Mouse (Mus musculus): Measurements from ENCODE around the gene Fbxw9. TPM values are rescaled to one million over a fixed set of nuclear protein-coding genes. Genes with fewer than 3 reads are reported as not detected.

Gene Fbxw9
- total and polyA plus RNA-seq, 3 experiments, result 10.6 to 13.9 TPM; not detected in 1

DNA sequence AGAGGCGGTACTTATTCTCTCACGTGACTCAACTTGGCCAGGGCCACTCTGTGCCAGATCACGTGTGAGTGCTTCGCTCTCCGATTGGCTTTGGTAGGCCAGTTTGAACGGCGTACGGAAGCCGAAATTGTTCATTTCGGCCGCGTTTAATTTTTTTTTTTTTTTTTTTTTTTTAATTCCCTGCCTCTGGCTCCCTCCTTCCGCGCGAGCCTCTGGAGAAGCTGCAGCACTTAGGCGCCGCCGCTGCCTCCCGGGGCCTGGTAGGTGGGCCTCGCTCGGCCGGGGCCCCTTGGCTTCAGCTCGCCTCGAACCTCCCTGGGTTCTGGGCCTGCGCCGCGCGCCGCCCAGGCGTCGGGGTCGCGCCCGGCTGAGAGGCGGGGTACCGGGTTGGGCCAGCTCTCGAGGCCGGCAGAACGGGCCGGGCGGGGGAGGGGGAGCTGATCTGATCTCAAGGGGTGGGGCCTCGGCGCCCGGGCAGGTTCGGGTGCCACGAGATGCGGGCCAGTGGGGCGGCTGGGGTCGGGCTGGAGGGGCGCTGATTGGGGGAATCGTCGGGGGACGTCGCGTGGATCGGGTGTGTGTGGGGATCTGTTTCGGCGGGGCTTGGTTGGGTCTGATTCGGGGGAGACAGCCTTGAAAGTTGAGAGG, 23.0 kb upstream of the Fbxw9 start, which contains the start of gene Tnpo2 (continued):
- TF ChIP-seq ZMIZ1 (IDR thresholded peaks at IDR 0.05; ENCODE audit: low read depth, low read length), result no peak
- peak; percentile 98 for TF ChIP-seq USF1 (IDR thresholded peaks at IDR 0.05; ENCODE audit: low read depth, low read length)
- TF ChIP-seq POLR2AphosphoS2 (IDR thresholded peaks at IDR 0.05; ENCODE audit: low read length), result peak; percentile 76; the same call in 1 of the 2 replicates

DNA sequence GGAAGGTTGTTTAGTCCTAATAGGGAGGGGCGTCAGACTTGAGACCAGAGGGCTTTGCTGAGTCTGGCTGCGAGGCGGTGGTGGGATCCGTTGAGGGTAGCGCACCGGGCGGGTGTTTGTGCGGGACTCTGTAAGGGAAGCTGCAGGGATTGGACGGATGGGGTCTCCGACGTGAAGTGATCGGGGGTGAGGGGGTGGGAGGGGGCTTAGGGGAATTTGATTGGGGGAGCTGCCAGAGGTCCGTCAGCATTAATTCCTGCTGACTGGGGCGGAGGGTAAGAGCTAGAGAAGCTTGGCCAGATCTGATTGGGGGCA, 22.5 kb upstream of the Fbxw9 start:
- Histone ChIP-seq H3K79me2 (ENCODE audit: control insufficient read depth, insufficient read depth, low read length, poor library complexity) (peaks cover 55% of the 10 kb centered on the region), H3K9ac (ENCODE audit: control insufficient read depth, low read depth, low read length, poor library complexity, severe bottlenecking) (peak overlapping the region; percentile 99), H3K36me3 (ENCODE audit: control insufficient read depth in 1 of 2, insufficient read depth in 2 of 2, low read length in 2 of 2) (peaks cover 15 to 36% of the 10 kb centered on the region in 2 experiments), H3K27ac (ENCODE audit: control insufficient read depth, low read depth, low read length) (peak overlapping the region; percentile 98), H3K9me3 (replicated peaks; ENCODE audit: insufficient read depth, low read length) (no peaks in the 10 kb centered on the region), H3K4me1 (ENCODE audit: control insufficient read depth in 1 of 2, insufficient read depth in 2 of 2, low read length in 2 of 2) (peaks cover 3 to 15% of the 10 kb centered on the region in 2 experiments), H3K4me3 (ENCODE audit: control insufficient read depth in 1 of 2, insufficient read depth in 1 of 2, low read depth in 2 of 2, low read length in 2 of 2) (peak overlapping the region; percentile 86 to 88), H3K27me3 (ENCODE audit: control insufficient read depth in 1 of 2, insufficient read depth in 2 of 2, low read length in 2 of 2) (no peaks in the 10 kb centered on the region)
- no peak for DNase-seq (ENCODE audit: low read depth, low spot score)
- TF ChIP-seq ZMIZ1 (IDR thresholded peaks at IDR 0.05; ENCODE audit: low read depth, low read length) (0 out of 2 replicates have a peak, but pooled peaks have one; percentile 52), POLR2A (IDR thresholded peaks at IDR 0.05; ENCODE audit: control insufficient read depth in 1 of 2, insufficient read depth in 1 of 2, low read depth in 1 of 2, low read length in 2 of 2, poor library complexity in 1 of 2) (0 out of 4 replicates have a peak, but pooled peaks of 1 of the 2 experiments have one; percentile 3), TCF12 (IDR thresholded peaks at IDR 0.05; ENCODE audit: low read depth, low read length) (no peak)

DNA sequence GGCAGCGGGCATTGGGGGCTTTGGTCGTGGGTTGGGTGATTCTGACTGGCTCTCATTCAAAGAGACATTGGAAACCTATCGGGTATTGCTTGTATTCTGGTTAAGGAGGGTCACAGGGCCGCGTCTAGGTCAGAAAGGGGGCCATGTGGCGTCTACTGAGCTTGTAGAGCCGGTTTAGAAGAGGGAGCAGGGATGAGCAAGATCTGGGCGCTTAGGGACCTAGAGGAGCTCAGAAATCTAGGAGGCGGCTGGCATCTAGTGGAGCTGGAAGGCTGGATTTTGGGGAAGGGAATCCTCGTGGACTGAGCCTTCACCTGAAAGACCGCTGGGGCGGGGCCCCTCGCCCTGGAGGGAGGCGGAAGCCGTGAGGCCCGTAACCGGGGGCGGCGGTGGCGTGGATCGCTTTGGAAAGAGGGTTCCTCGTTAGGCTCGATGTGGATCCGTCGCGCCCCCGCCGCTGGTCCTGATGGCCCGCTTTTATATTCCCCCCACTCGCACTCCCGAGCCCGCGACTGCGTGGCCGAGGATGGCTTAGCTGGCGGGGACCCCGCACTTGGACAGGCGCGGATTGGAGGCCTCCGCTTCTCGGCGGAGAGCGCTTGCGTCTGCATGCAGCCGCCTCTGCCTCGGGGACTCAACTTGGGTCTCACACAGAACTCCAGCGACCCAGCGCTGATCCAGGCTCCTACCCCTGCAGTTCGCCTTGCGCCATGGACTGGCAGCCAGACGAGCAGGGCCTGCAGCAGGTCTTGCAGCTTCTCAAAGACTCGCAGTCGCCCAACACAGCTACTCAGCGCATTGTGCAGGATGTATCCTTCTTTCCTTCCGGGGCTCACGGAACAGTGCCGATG, 21.9 kb upstream of the Fbxw9 start:
- peaks cover 58% of the 10 kb centered on the region for H3K79me2 ChIP-seq (ENCODE audit: control insufficient read depth, insufficient read depth, low read length, poor library complexity)
- peak overlapping the region; percentile 99 for H3K9ac ChIP-seq (ENCODE audit: control insufficient read depth, low read depth, low read length, poor library complexity, severe bottlenecking)
- H3K27ac ChIP-seq (ENCODE audit: control insufficient read depth, low read depth, low read length), result peak overlapping the region; percentile 98
- no peaks in the 10 kb centered on the region for H3K9me3 ChIP-seq (replicated peaks; ENCODE audit: insufficient read depth, low read length)
- H3K4me1 ChIP-seq (ENCODE audit: control insufficient read depth in 1 of 2, insufficient read depth in 2 of 2, low read length in 2 of 2), result peaks cover 3 to 15% of the 10 kb centered on the region in 2 experiments
- H3K36me3 ChIP-seq (ENCODE audit: control insufficient read depth in 1 of 2, insufficient read depth in 2 of 2, low read length in 2 of 2), result peaks cover 17 to 36% of the 10 kb centered on the region in 2 experiments
- DNase-seq (ENCODE audit: low read depth, low spot score), result peak; percentile 79
- H3K4me3 ChIP-seq (ENCODE audit: control insufficient read depth in 1 of 2, insufficient read depth in 1 of 2, low read depth in 2 of 2, low read length in 2 of 2), result peak overlapping the region; percentile 86 to 88
- no peaks in the 10 kb centered on the region for H3K27me3 ChIP-seq (ENCODE audit: control insufficient read depth in 1 of 2, insufficient read depth in 2 of 2, low read length in 2 of 2)
- TF ChIP-seq MXI1 (IDR thresholded peaks at IDR 0.05; ENCODE audit: low read depth, low read length) (peak; percentile 67), ZNF384 (IDR thresholded peaks at IDR 0.05; ENCODE audit: low read depth, low read length) (0 out of 2 replicates have a peak, but pooled peaks have one; percentile 17), KAT2A (conservative IDR thresholded peaks at IDR 0.05; ENCODE audit: low read depth, low read length) (no peak), UBTF (IDR thresholded peaks at IDR 0.05; ENCODE audit: borderline replicate concordance, insufficient read depth, low read depth, low read length) (no peak), GATA1 (IDR thresholded peaks at IDR 0.05; ENCODE audit: low read depth, low read length) (no peak), GABPA (IDR thresholded peaks at IDR 0.05; ENCODE audit: low read depth, low read length) (no peak), ZMIZ1 (IDR thresholded peaks at IDR 0.05; ENCODE audit: low read depth, low read length) (0 out of 2 replicates have a peak, but pooled peaks have one; percentile 28), MAZ (IDR thresholded peaks at IDR 0.05; ENCODE audit: low read depth, low read length) (peak; percentile 59), RCOR1 (IDR thresholded peaks at IDR 0.05; ENCODE audit: low read depth, low read length) (no peak), NELFE (IDR thresholded peaks at IDR 0.05; ENCODE audit: low read depth, low read length) (peak; percentile 15; the same call in 1 of the 2 replicates), CHD1 (IDR thresholded peaks at IDR 0.05; ENCODE audit: low read depth, low read length) (no peak; the same call in 1 of the 2 replicates), ZC3H11A (IDR thresholded peaks at IDR 0.05; ENCODE audit: low read depth, low read length) (no peak), CTCF (IDR thresholded peaks at IDR 0.05 in 2 of 3, conservative IDR thresholded peaks at IDR 0.05 in 1 of 3; ENCODE audit: control insufficient read depth in 1 of 3, insufficient read depth in 1 of 3, low read depth in 2 of 3, low read length in 3 of 3, poor library complexity in 1 of 3, severe bottlenecking in 1 of 3) (no peak), MEF2A (IDR thresholded peaks at IDR 0.05; ENCODE audit: extremely low read depth, insufficient replicate concordance, low read depth, low read length, poor library complexity, severe bottlenecking) (no peak), POLR2A (IDR thresholded peaks at IDR 0.05; ENCODE audit: control insufficient read depth in 1 of 2, insufficient read depth in 1 of 2, low read depth in 1 of 2, low read length in 2 of 2, poor library complexity in 1 of 2) (peak in 1 of 2 experiments; percentile 33; a peak in 1 of 4 replicates), E2F4 (IDR thresholded peaks at IDR 0.05; ENCODE audit: borderline replicate concordance, low read depth, low read length) (no peak), POLR2AphosphoS5 (IDR thresholded peaks at IDR 0.05; ENCODE audit: borderline replicate concordance, low read depth, low read length) (no peak), ZKSCAN1 (IDR thresholded peaks at IDR 0.05; ENCODE audit: low read depth, low read length) (no peak), POLR2AphosphoS2 (IDR thresholded peaks at IDR 0.05; ENCODE audit: low read length) (no peak), RAD21 (IDR thresholded peaks at IDR 0.05; ENCODE audit: low read depth, low read length) (no peak), HCFC1 (IDR thresholded peaks at IDR 0.05; ENCODE audit: low read depth, low read length) (no peak), USF1 (IDR thresholded peaks at IDR 0.05; ENCODE audit: low read depth, low read length) (no peak), TBP (IDR thresholded peaks at IDR 0.05; ENCODE audit: low read depth, low read length) (peak; percentile 48; the same call in 1 of the 2 replicates), MYB (IDR thresholded peaks at IDR 0.05; ENCODE audit: low read depth, low read length) (no peak)
